Mouse (Mus musculus): ENCODE measurements at regions not wholly inside any gene's neighbourhood (a gene's known extent, or its start where the extent isn't known, plus 50 kb on each side); places are given as distances from the start of the nearest gene placed in this dataset.

- WGBS = 77% methylated on average over 1 of the region's 1 CpGs
- DNase-seq (ENCODE audit: low read depth, low spot score) = no peak
Measured at GRCm38 (mm10) chr4:45715878-45716277, 82.9 kb upstream of the Aldh1b1 start.

GRCm38 (mm10) chr4:45713837-45714508, 84.8 kb upstream of the Aldh1b1 start:
- WGBS = 43% methylated on average over 10 of the region's 10 CpGs
- no peak for DNase-seq (ENCODE audit: low read depth, low spot score)

GRCm38 (mm10) chr4:45713046-45713706, 85.6 kb upstream of the Aldh1b1 start:
- no peak for DNase-seq (ENCODE audit: low read depth, low spot score)
- 46% methylated on average over 8 of the region's 8 CpGs for WGBS

GRCm38 (mm10) chr4:45703997-45704396, 94.8 kb upstream of the Aldh1b1 start:
- 34% methylated on average over 7 of the region's 7 CpGs for WGBS
- DNase-seq (ENCODE audit: low read depth, low spot score) = no peak

GRCm38 (mm10) chr4:45699601-45700000, 99.2 kb upstream of the Aldh1b1 start:
- DNase-seq (ENCODE audit: low read depth, low spot score) = peak; percentile 25
- WGBS = 40% methylated on average over 3 of the region's 3 CpGs

GRCm38 (mm10) chr4:45695239-45695638, 103.6 kb upstream of the Aldh1b1 start:
- peak; percentile 45 for DNase-seq (ENCODE audit: low read depth, low spot score)
- WGBS = 17% methylated on average over 1 of the region's 1 CpGs

- no peak for DNase-seq (ENCODE audit: low read depth, low spot score)
- 72% methylated on average over 12 of the region's 12 CpGs for WGBS
Measured at GRCm38 (mm10) chr4:45689991-45690916, 108.6 kb upstream of the Aldh1b1 start.

- WGBS = 61% methylated on average over 5 of the region's 5 CpGs
Measured at GRCm38 (mm10) chr4:45689572-45689971, 109.2 kb upstream of the Aldh1b1 start.

GRCm38 (mm10) chr4:45688233-45688632, 110.6 kb upstream of the Aldh1b1 start:
- no peak for DNase-seq (ENCODE audit: low read depth, low spot score)
- 76% methylated on average over 7 of the region's 7 CpGs for WGBS

More at GRCm38 (mm10) chr4:45689572-45689971, 109.2 kb upstream of the Aldh1b1 start:
- DNase-seq (ENCODE audit: low read depth, low spot score) = no peak

GRCm38 (mm10) chr4:45685031-45685430, 113.8 kb upstream of the Aldh1b1 start:
- 87% methylated on average over 3 of the region's 3 CpGs for WGBS
- DNase-seq (ENCODE audit: low read depth, low spot score) = no peak

- 24% methylated on average over 3 of the region's 3 CpGs for WGBS
- DNase-seq (ENCODE audit: low read depth, low spot score) = peak; percentile 73
Measured at GRCm38 (mm10) chr4:45683205-45683604, 115.6 kb upstream of the Aldh1b1 start.

GRCm38 (mm10) chr4:45682746-45683145, 116.1 kb upstream of the Aldh1b1 start:
- no peak for DNase-seq (ENCODE audit: low read depth, low spot score)
- WGBS = 50% methylated on average over 8 of the region's 8 CpGs

GRCm38 (mm10) chr4:45676137-45676536, 122.7 kb upstream of the Aldh1b1 start:
- DNase-seq (ENCODE audit: low read depth, low spot score) = no peak

GRCm38 (mm10) chr4:45674291-45674690, 124.5 kb upstream of the Aldh1b1 start:
- no peak for DNase-seq (ENCODE audit: low read depth, low spot score)
- 92% methylated on average over 10 of the region's 10 CpGs for WGBS

More at GRCm38 (mm10) chr4:45676137-45676536, 122.7 kb upstream of the Aldh1b1 start:
- WGBS = 57% methylated on average over 6 of the region's 6 CpGs

GRCm38 (mm10) chr4:45673081-45673819, 125.6 kb upstream of the Aldh1b1 start:
- DNase-seq (ENCODE audit: low read depth, low spot score) = no peak
- 70% methylated on average over 16 of the region's 16 CpGs for WGBS

GRCm38 (mm10) chr4:45672262-45673076, 126.4 kb upstream of the Aldh1b1 start:
- no peak for DNase-seq (ENCODE audit: low read depth, low spot score)
- 60% methylated on average over 16 of the region's 16 CpGs for WGBS

GRCm38 (mm10) chr4:45664372-45664771, 132.1 kb upstream of the Shb start:
- no peak for DNase-seq (ENCODE audit: low read depth, low spot score)
- 91% methylated on average over 8 of the region's 8 CpGs for WGBS

GRCm38 (mm10) chr4:45657350-45657978, 125.2 kb upstream of the Shb start:
- no peak for DNase-seq (ENCODE audit: low read depth, low spot score)

More at GRCm38 (mm10) chr4:45657350-45657978, 125.2 kb upstream of the Shb start:
- WGBS = 26% methylated on average over 5 of the region's 5 CpGs

Data from large intestine, adult 2 months (tissue).